Mouse (Mus musculus) heart, adult 2 months (tissue): ENCODE measurements around the gene Taar3. TPM values are rescaled to one million over a fixed set of nuclear protein-coding genes. Genes with fewer than 3 reads are reported as not detected.

ENCODE experiments used
- DNase-seq, 2 experiments: peaks; one replicate each; pipeline ENCODE4 v3.0.0; 2021
- H3K27ac ChIP-seq: fragments of 200-600 bp; 2 replicates; pipeline ENCODE4 v1.8.1; 2022
- H3K27me3 ChIP-seq: fragments of 200-500 bp; 2 replicates; pipeline ENCODE4 v1.6.1; 2012; ENCODE audit warnings: mild to moderate bottlenecking, low read length, inconsistent platforms, mixed read lengths; ENCODE audit not compliant: control insufficient read depth, insufficient read depth
- H3K36me3 ChIP-seq: fragments of 200-500 bp; 2 replicates; pipeline ENCODE4 v1.6.1; 2012; ENCODE audit warnings: low read length, inconsistent platforms; ENCODE audit not compliant: control insufficient read depth, insufficient read depth
- H3K4me1 ChIP-seq: fragments of 200-500 bp; 2 replicates; pipeline ENCODE4 v1.6.1; 2011; ENCODE audit warnings: low read length; ENCODE audit not compliant: control insufficient read depth, insufficient read depth
- H3K4me3 ChIP-seq: fragments of 200-600 bp; 2 replicates; pipeline ENCODE4 v1.8.1; 2022
- H3K79me2 ChIP-seq: fragments of 200-500 bp; replicated peaks from 2 replicates; pipeline ENCODE4 v1.6.1; 2012; ENCODE audit warnings: mild to moderate bottlenecking, inconsistent platforms, low read length, moderate library complexity, mixed read lengths; ENCODE audit not compliant: control insufficient read depth, insufficient read depth
- H3K9ac ChIP-seq: fragments of 200-500 bp; 2 replicates; pipeline ENCODE4 v1.6.1; 2012; ENCODE audit warnings: low read depth, mild to moderate bottlenecking, control low read depth, inconsistent platforms, low read length, mixed read lengths
- CTCF ChIP-seq: fragments of 200-600 bp; IDR thresholded peaks from 2 replicates; pipeline ENCODE4 v1.8.1; 2022; ENCODE audit warnings: antibody characterized with exemption, mild to moderate bottlenecking, moderate library complexity
- EP300 ChIP-seq: fragments of 200-500 bp; IDR thresholded peaks from 2 replicates; pipeline ENCODE4 v1.6.1; 2011; ENCODE audit warnings: low read depth, low read length, control low read depth; ENCODE audit not compliant: insufficient read depth
- POLR2A ChIP-seq: fragments of 200-500 bp; IDR thresholded peaks from 2 replicates; pipeline ENCODE4 v1.6.1; 2011; ENCODE audit warnings: mild to moderate bottlenecking, low read depth, low read length, control low read depth; ENCODE audit not compliant: insufficient read depth
- WGBS: fragments of 180-500 bp; shearing (Covaris S2); methylation state at CpG from one replicate; pipeline ENCODE4 v1.1.7; 2018; 5-methylcytosine and 5-hydroxymethylcytosine counted together
- intact Hi-C: fragments of 180-260 bp; cut with DNase I; formaldehyde crosslinking; loops from one replicate; pipeline ENCODE4 v1.15.1; 2025
- long read RNA-seq: library from polyadenylated mRNA; stranded (forward); transcript quantifications from one replicate; pipeline ENCODE4 v2.0.0, GENCODE M21; 2021
- polyA plus RNA-seq: library from polyadenylated mRNA; depleted of rRNA; stranded (reverse); fragments of >200 nt; gene quantifications from 2 replicates; pipeline ENCODE4 v1.2.3, GENCODE M21; 2012; rRNA removed
- total RNA-seq, 2 experiments: library from RNA; stranded (reverse); gene quantifications; 2 replicates each; pipeline ENCODE4 v1.2.3; 2021

Taar3 gene
- not detected for total RNA-seq
- polyA plus RNA-seq, result not detected in 2 replicates
- long read RNA-seq, result 0 reads

- Histone ChIP-seq H3K9ac (no peak within 1 kb of the TSS), H3K36me3 (no peaks in the 10 kb centered on the region), H3K4me1 (no peaks in the 10 kb centered on the region), H3K27me3 (no peaks in the 10 kb centered on the region), H3K27ac (no peak within 1 kb of the TSS), H3K79me2 (no peaks in the 10 kb centered on the region), H3K4me3 (no peak within 1 kb of the TSS)
- intact Hi-C loops, result no loop called here
- DNase-seq, result no peak
- 81% methylated on average over 16 of the region's 16 CpGs for WGBS
- no peak for TF ChIP-seq EP300
- no peak for TF ChIP-seq CTCF
- TF ChIP-seq POLR2A, result no peak
Observed at GRCm38 (mm10) chr10:23949508-23950005, at the start of gene Taar3. Gene Taar3 (plus strand): TSS chr10:23949558.

GRCm38 (mm10) chr10:23901119-23901518 is 48.2 kb upstream of the Taar3 start:
- H3K79me2 ChIP-seq, result no peaks in the 10 kb centered on the region
- no peak for DNase-seq
- H3K9ac ChIP-seq, result no peak overlapping the region
- WGBS, result 91% methylated on average over 3 of the region's 3 CpGs
- no peak overlapping the region for H3K4me3 ChIP-seq
- no peaks in the 10 kb centered on the region for H3K36me3 ChIP-seq
- no peak for TF ChIP-seq POLR2A
- no peak for TF ChIP-seq CTCF
- no peak for TF ChIP-seq EP300
- no peak overlapping the region for H3K27ac ChIP-seq
- no peaks in the 10 kb centered on the region for H3K27me3 ChIP-seq
- H3K4me1 ChIP-seq, result no peaks in the 10 kb centered on the region
- intact Hi-C loops, result no loop called here

GRCm38 (mm10) chr10:23905661-23906060 is 43.7 kb upstream of the Taar3 start:
- WGBS, result 89% methylated on average over 1 of the region's 1 CpGs
- H3K9ac ChIP-seq, result no peak overlapping the region
- H3K36me3 ChIP-seq, result no peaks in the 10 kb centered on the region
- H3K27ac ChIP-seq, result no peak overlapping the region
- H3K27me3 ChIP-seq, result no peaks in the 10 kb centered on the region
- no peaks in the 10 kb centered on the region for H3K4me1 ChIP-seq
- no peak overlapping the region for H3K4me3 ChIP-seq
- TF ChIP-seq POLR2A (no peak), EP300 (no peak), CTCF (no peak)
- intact Hi-C loops, result no loop called here
- H3K79me2 ChIP-seq, result no peaks in the 10 kb centered on the region
- DNase-seq, result no peak

- no peak within 1 kb of the TSS for H3K4me3 ChIP-seq
- H3K36me3 ChIP-seq, result no peaks in the 10 kb centered on the region
- H3K27ac ChIP-seq, result no peak within 1 kb of the TSS
- intact Hi-C loops, result no loop called here
- DNase-seq, result no peak
- H3K27me3 ChIP-seq, result no peaks in the 10 kb centered on the region
- no peaks in the 10 kb centered on the region for H3K79me2 ChIP-seq
- H3K9ac ChIP-seq, result no peak within 1 kb of the TSS
- WGBS, result 83% methylated on average over 4 of the region's 4 CpGs
- no peaks in the 10 kb centered on the region for H3K4me1 ChIP-seq
- no peak for TF ChIP-seq EP300
Observed at GRCm38 (mm10) chr10:23920056-23920455, 29.3 kb upstream of the Taar3 start, which contains the start of gene Taar1. Gene Taar1 (plus strand): TSS chr10:23920356.

- H3K4me1 ChIP-seq, result no peaks in the 10 kb centered on the region
- H3K36me3 ChIP-seq, result no peaks in the 10 kb centered on the region
- no peak overlapping the region for H3K4me3 ChIP-seq
- WGBS, result 68% methylated on average over 3 of the region's 3 CpGs
- H3K27ac ChIP-seq, result no peak overlapping the region
- H3K79me2 ChIP-seq, result no peaks in the 10 kb centered on the region
- no peak for DNase-seq
- no peak overlapping the region for H3K9ac ChIP-seq
- intact Hi-C loops, result no loop called here
- no peaks in the 10 kb centered on the region for H3K27me3 ChIP-seq
- TF ChIP-seq POLR2A (no peak), EP300 (no peak), CTCF (no peak)
Observed at GRCm38 (mm10) chr10:23922468-23922867, 26.9 kb upstream of the Taar3 start.

- intact Hi-C loops, result no loop called here
- Histone ChIP-seq H3K79me2 (no peaks in the 10 kb centered on the region), H3K9ac (no peak overlapping the region), H3K4me1 (no peaks in the 10 kb centered on the region), H3K27me3 (no peaks in the 10 kb centered on the region), H3K36me3 (no peaks in the 10 kb centered on the region), H3K4me3 (no peak overlapping the region), H3K27ac (no peak overlapping the region)
- no peak for DNase-seq
- WGBS, result 64% methylated on average over 2 of the region's 2 CpGs
- TF ChIP-seq POLR2A (no peak), CTCF (no peak), EP300 (no peak)
Observed at GRCm38 (mm10) chr10:23923941-23924340, 25.4 kb upstream of the Taar3 start.
